Mouse (Mus musculus) thymus, postnatal 4 days (tissue): ENCODE data around the gene Cyp2t4.

Experiments
- DNase-seq: peaks from one replicate; pipeline ENCODE4 v3.0.0; 2021

The Cyp2t4 gene

GRCm38 (mm10) chr7:27162780-27163449 is 9.4 kb downstream of the Cyp2t4 start:
- no peak for DNase-seq

GRCm38 (mm10) chr7:27163450-27163805 is 9.9 kb downstream of the Cyp2t4 start:
- DNase-seq: no peak

GRCm38 (mm10) chr7:27164112-27164947 is 10.8 kb downstream of the Cyp2t4 start:
- DNase-seq: no peak

- peak; percentile 50 for DNase-seq
Observed at GRCm38 (mm10) chr7:27165007-27165655, 11.6 kb downstream of the Cyp2t4 start.

- DNase-seq: no peak
Observed at GRCm38 (mm10) chr7:27165696-27166095, 12.2 kb downstream of the Cyp2t4 start.

- peak; percentile 93 for DNase-seq
Observed at GRCm38 (mm10) chr7:27166229-27166613, 12.7 kb downstream of the Cyp2t4 start.

- DNase-seq: peak; percentile 98
Observed at GRCm38 (mm10) chr7:27166614-27167474, 13.3 kb downstream of the Cyp2t4 start, which contains the start of gene Egln2. Gene Egln2, minus strand, starts transcription at chr7:27166802.

GRCm38 (mm10) chr7:27167475-27168094 is 14.1 kb downstream of the Cyp2t4 start:
- DNase-seq: no peak

GRCm38 (mm10) chr7:27168371-27168770 is 14.9 kb downstream of the Cyp2t4 start:
- no peak for DNase-seq

- DNase-seq: no peak
Observed at GRCm38 (mm10) chr7:27170981-27171380, 17.5 kb downstream of the Cyp2t4 start.

- no peak for DNase-seq
Observed at GRCm38 (mm10) chr7:27174496-27174895, 21.0 kb downstream of the Cyp2t4 start.

GRCm38 (mm10) chr7:27174896-27175295 is 21.4 kb downstream of the Cyp2t4 start:
- no peak for DNase-seq

- no peak for DNase-seq
Observed at GRCm38 (mm10) chr7:27177942-27178323, 24.4 kb downstream of the Cyp2t4 start.

- peak; percentile 98 for DNase-seq
Observed at GRCm38 (mm10) chr7:27178324-27179216, 25.1 kb downstream of the Cyp2t4 start, which contains the start of gene Rab4b. Gene Rab4b, minus strand, starts transcription at chr7:27178896.

GRCm38 (mm10) chr7:27179217-27179918 is 25.9 kb downstream of the Cyp2t4 start:
- no peak for DNase-seq

- no peak for DNase-seq
Observed at GRCm38 (mm10) chr7:27180036-27180435, 26.5 kb downstream of the Cyp2t4 start.

- DNase-seq: no peak
Observed at GRCm38 (mm10) chr7:27180837-27181695, 27.6 kb downstream of the Cyp2t4 start, which contains the start of the genes Gm21983 and Mia. Gene Gm21983, minus strand, starts transcription at chr7:27181086. Gene Mia, minus strand, starts transcription at chr7:27181157.

- DNase-seq: no peak
Observed at GRCm38 (mm10) chr7:27182498-27182897, 29.0 kb downstream of the Cyp2t4 start.

- DNase-seq: peak; percentile 76
Observed at GRCm38 (mm10) chr7:27184964-27185363, 31.4 kb downstream of the Cyp2t4 start.
